Mouse (Mus musculus) layer of hippocampus, adult 9-10 months (tissue): Measurements from ENCODE around the gene Mtfr2.

ENCODE experiments used
- DNase-seq: peaks from one replicate; pipeline ENCODE4 v3.0.0; 2022; ENCODE audit warnings: low spot score

Gene Mtfr2

GRCm38 (mm10) chr10:20379071-20379735 is 31.6 kb downstream of the Mtfr2 start:
- no peak for DNase-seq

- DNase-seq: peak; percentile 83
These were observed 33.2 kb downstream of the Mtfr2 start for GRCm38 (mm10) chr10:20380798-20381197.

- DNase-seq: no peak
These were observed 33.8 kb downstream of the Mtfr2 start for GRCm38 (mm10) chr10:20381352-20381751.

GRCm38 (mm10) chr10:20382807-20383419 is 35.3 kb downstream of the Mtfr2 start:
- no peak for DNase-seq

- no peak for DNase-seq
These were observed 43.0 kb downstream of the Mtfr2 start for GRCm38 (mm10) chr10:20390568-20390967.

GRCm38 (mm10) chr10:20394815-20395214 is 47.2 kb downstream of the Mtfr2 start:
- DNase-seq: no peak

- no peak for DNase-seq
These were observed 48.2 kb downstream of the Mtfr2 start for GRCm38 (mm10) chr10:20395778-20396177.

GRCm38 (mm10) chr10:20398224-20398623 is 50.7 kb downstream of the Mtfr2 start:
- DNase-seq: no peak

GRCm38 (mm10) chr10:20398641-20399390 is 51.2 kb downstream of the Mtfr2 start:
- no peak for DNase-seq

GRCm38 (mm10) chr10:20400406-20400805 is 52.8 kb downstream of the Mtfr2 start:
- DNase-seq: no peak

- DNase-seq: no peak
These were observed 55.4 kb downstream of the Mtfr2 start for GRCm38 (mm10) chr10:20402941-20403340.

GRCm38 (mm10) chr10:20405471-20405870 is 57.9 kb downstream of the Mtfr2 start:
- DNase-seq: peak; percentile 26

GRCm38 (mm10) chr10:20408336-20408735 is 60.8 kb downstream of the Mtfr2 start:
- no peak for DNase-seq

GRCm38 (mm10) chr10:20409181-20409580 is 61.6 kb downstream of the Mtfr2 start:
- no peak for DNase-seq
